Mouse (Mus musculus) stomach, embryonic 16.5 days (tissue): ENCODE data around the gene Klf17. TPM values are rescaled to one million over a fixed set of nuclear protein-coding genes. Genes with fewer than 3 reads are reported as not detected.
"Not testable (repeated sequence)": the region's sequence is repeated elsewhere in the genome, so short reads cannot be mapped to it uniquely, and the experiment has no call there.

Source experiments
- ATAC-seq: fragments of 200-750 bp; cut with Nextera tagmentation; 2 replicates; pipeline ENCODE4 v1.8.0; 2017; ENCODE audit warnings: moderate number of reproducible peaks, moderate TSS enrichment; ENCODE audit not compliant: insufficient read depth, low FRiP score
- H3K27ac ChIP-seq: fragments of 300-500 bp; sonication (generic); 2 replicates; pipeline ENCODE4 v1.5.1; 2014; ENCODE audit warnings: low read length
- H3K27me3 ChIP-seq: fragments of 300-500 bp; sonication (generic); 2 replicates; pipeline ENCODE4 v1.6.1; 2014; ENCODE audit warnings: low read length, control low read depth, mixed read lengths; ENCODE audit not compliant: control insufficient read depth, insufficient read depth
- H3K36me3 ChIP-seq: fragments of 300-500 bp; sonication (generic); 2 replicates; pipeline ENCODE4 v1.6.1; 2014; ENCODE audit warnings: low read length; ENCODE audit not compliant: control insufficient read depth, insufficient read depth
- H3K4me1 ChIP-seq: fragments of 300-500 bp; sonication (generic); 2 replicates; pipeline ENCODE4 v1.6.1; 2014; ENCODE audit warnings: low read length, control low read depth, mixed read lengths; ENCODE audit not compliant: control insufficient read depth, insufficient read depth
- H3K4me2 ChIP-seq: fragments of 300-500 bp; sonication (generic); 2 replicates; pipeline ENCODE4 v1.6.1; 2014; ENCODE audit warnings: low read depth, low read length, mixed read lengths
- H3K4me3 ChIP-seq: fragments of 300-500 bp; sonication (generic); replicated peaks from 2 replicates; pipeline ENCODE4 v1.5.1; 2014; ENCODE audit warnings: mild to moderate bottlenecking, low read length
- H3K9ac ChIP-seq: fragments of 300-500 bp; sonication (generic); 2 replicates; pipeline ENCODE4 v1.6.1; 2014; ENCODE audit warnings: low read length
- H3K9me3 ChIP-seq: fragments of 300-500 bp; sonication (generic); replicated peaks from 2 replicates; pipeline ENCODE4 v1.6.1; 2016; ENCODE audit warnings: low read length, control low read depth; ENCODE audit not compliant: control insufficient read depth
- WGBS: fragments of 180-500 bp; shearing (Covaris S2); extraction: QIAGEN DNeasy Blood & Tissue Kit; methylation state at CpG from one replicate; pipeline ENCODE4 v1.1.7; 2014; 5-methylcytosine and 5-hydroxymethylcytosine counted together
- polyA plus RNA-seq: library from polyadenylated mRNA; unstranded; fragments of >200 nt; fragmentation: Nextera tagmentation; extraction: Ambion mirVana; gene quantifications from 2 replicates; pipeline ENCODE4 v1.2.1, GENCODE M21; 2015

The Klf17 gene
- polyA plus RNA-seq, 1 experiment from 2014 or later, result 0.08 TPM

GRCm38 (mm10) chr4:117772960-117773359, 7.5 kb upstream of the Klf17 start:
- Histone ChIP-seq H3K4me3 (no peak overlapping the region), H3K9ac (no peak overlapping the region)
- 43% methylated on average over 9 of the region's 9 CpGs for WGBS

GRCm38 (mm10) chr4:117770935-117771334, 5.5 kb upstream of the Klf17 start:
- no peak overlapping the region for H3K27ac ChIP-seq
- H3K4me1 ChIP-seq, result no peaks in the 10 kb centered on the region
- H3K4me2 ChIP-seq, result no peak overlapping the region
- ATAC-seq, result no peak
- H3K4me3 ChIP-seq, result no peak overlapping the region
- H3K9me3 ChIP-seq, result no peaks in the 10 kb centered on the region
- H3K27me3 ChIP-seq, result no peaks in the 10 kb centered on the region
- WGBS, result 22% methylated on average over 5 of the region's 5 CpGs
- no peak overlapping the region for H3K9ac ChIP-seq
- H3K36me3 ChIP-seq, result no peaks in the 10 kb centered on the region

More at GRCm38 (mm10) chr4:117772960-117773359, 7.5 kb upstream of the Klf17 start:
- no peak for ATAC-seq
- Histone ChIP-seq H3K27me3 (no peaks in the 10 kb centered on the region), H3K36me3 (no peaks in the 10 kb centered on the region), H3K4me1 (no peaks in the 10 kb centered on the region), H3K27ac (no peak overlapping the region), H3K9me3 (no peaks in the 10 kb centered on the region), H3K4me2 (no peak overlapping the region)

- Histone ChIP-seq H3K27me3 (no peaks in the 10 kb centered on the region), H3K9ac (no peak overlapping the region), H3K9me3 (no peaks in the 10 kb centered on the region), H3K27ac (no peak overlapping the region), H3K4me1 (no peaks in the 10 kb centered on the region), H3K4me2 (no peak overlapping the region), H3K4me3 (no peak overlapping the region), H3K36me3 (no peaks in the 10 kb centered on the region)
- 82% methylated on average over 5 of the region's 5 CpGs for whole genome bisulfite sequencing
- ATAC-seq, result no peak
These were observed 5.3 kb downstream of the Klf17 start for GRCm38 (mm10) chr4:117760151-117760550.

DNA sequence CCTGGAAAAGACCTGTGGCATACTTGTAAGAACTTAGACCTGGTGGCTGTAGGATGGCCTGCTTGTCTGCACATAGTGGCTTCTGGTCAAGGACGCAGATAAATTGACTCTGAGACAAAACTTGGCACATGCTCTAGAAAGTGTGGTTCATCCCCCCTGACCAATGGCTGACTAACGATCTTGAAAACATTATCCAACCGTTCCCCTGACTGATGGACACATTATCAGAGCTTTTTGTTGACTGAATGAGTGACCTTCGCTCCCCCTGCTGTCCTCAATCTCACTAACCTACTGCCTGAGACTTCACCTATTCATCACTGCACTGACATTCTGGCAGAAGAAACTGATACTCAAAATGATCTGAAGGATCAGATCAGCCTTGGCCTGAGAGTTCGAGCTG, 13.0 kb downstream of the Klf17 start:
- H3K36me3 ChIP-seq, H3K4me3 ChIP-seq, H3K9me3 ChIP-seq, ATAC-seq, H3K4me1 ChIP-seq, H3K27ac ChIP-seq, H3K9ac ChIP-seq, H3K4me2 ChIP-seq, H3K27me3 ChIP-seq: not testable (repeated sequence)
- WGBS, result 32% methylated on average over 5 of the region's 5 CpGs

DNA sequence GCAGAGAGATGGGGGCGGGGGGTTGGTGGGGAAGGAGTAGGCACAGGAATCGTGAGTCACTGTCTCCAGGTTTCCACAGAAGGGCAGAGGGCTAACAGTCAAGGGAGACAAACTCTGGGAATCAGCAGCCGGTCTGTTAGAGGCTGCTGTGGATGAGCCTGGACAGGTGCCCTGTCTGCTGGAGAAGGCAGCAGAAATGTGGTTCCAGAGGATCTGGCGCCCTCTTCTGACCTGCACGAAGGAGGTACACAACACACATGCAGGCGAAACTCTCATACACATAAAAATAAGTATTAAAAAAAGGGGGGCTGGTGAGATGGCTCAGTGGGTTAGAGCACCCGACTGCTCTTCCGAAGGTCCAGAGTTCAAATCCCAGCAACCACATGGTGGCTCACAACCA, 27.9 kb downstream of the Klf17 start:
- H3K27me3 ChIP-seq, result no peaks in the 10 kb centered on the region
- H3K36me3 ChIP-seq, result no peaks in the 10 kb centered on the region
- H3K27ac ChIP-seq, result no peak overlapping the region
- H3K9ac ChIP-seq, result no peak overlapping the region
- WGBS, result 49% methylated on average over 8 of the region's 8 CpGs
- no peak overlapping the region for H3K4me3 ChIP-seq
- H3K4me1 ChIP-seq, result no peaks in the 10 kb centered on the region
- no peak for ATAC-seq
- H3K9me3 ChIP-seq, result no peaks in the 10 kb centered on the region
- no peak overlapping the region for H3K4me2 ChIP-seq

GRCm38 (mm10) chr4:117731926-117732325, 33.5 kb downstream of the Klf17 start:
- H3K4me3 ChIP-seq, result no peak overlapping the region
- H3K9ac ChIP-seq, result no peak overlapping the region
- H3K4me2 ChIP-seq, result no peak overlapping the region
- no peaks in the 10 kb centered on the region for H3K9me3 ChIP-seq
- ATAC-seq, result peak; percentile 53; the same call in 1 of the 2 replicates
- WGBS, result 56% methylated on average over 3 of the region's 3 CpGs
- no peaks in the 10 kb centered on the region for H3K4me1 ChIP-seq
- no peaks in the 10 kb centered on the region for H3K27me3 ChIP-seq
- H3K36me3 ChIP-seq, result no peaks in the 10 kb centered on the region
- H3K27ac ChIP-seq, result no peak overlapping the region

DNA sequence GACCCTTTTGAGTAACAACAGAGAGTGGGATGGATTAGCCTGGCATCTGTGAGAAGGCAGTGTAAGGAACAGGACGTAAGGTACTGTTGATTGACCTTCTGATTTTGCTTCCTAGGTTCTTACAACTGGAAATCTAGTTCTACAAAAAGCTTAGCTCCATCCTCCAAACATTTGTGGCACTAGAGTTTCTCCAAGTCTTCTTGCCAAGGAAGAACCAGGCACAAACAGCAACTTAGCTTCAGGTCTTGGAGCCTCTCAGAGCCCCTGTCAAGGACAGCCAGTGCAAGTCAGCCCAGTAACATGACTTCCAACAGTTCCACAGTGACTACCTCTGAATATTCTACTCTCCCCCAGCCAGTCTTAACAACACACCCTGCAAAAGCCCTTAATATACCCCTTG, 41.3 kb downstream of the Klf17 start, which contains the start of gene Gm12845:
Gm12845 (plus strand) TSS at position 301 of the 400 bp plus-strand sequence.
- Histone ChIP-seq H3K9me3 (no peaks in the 10 kb centered on the region), H3K4me1 (no peaks in the 10 kb centered on the region), H3K9ac (no peak within 1 kb of the TSS), H3K4me2 (no peak within 1 kb of the TSS), H3K27me3 (no peaks in the 10 kb centered on the region), H3K4me3 (no peak within 1 kb of the TSS), H3K27ac (no peak within 1 kb of the TSS), H3K36me3 (no peaks in the 10 kb centered on the region)
- ATAC-seq, result no peak
- 74% methylated on average over 1 of the region's 1 CpGs for WGBS

GRCm38 (mm10) chr4:117713303-117714098, 51.9 kb downstream of the Klf17 start:
- ATAC-seq, result no peak
- no peaks in the 10 kb centered on the region for H3K4me1 ChIP-seq
- H3K27me3 ChIP-seq, result no peaks in the 10 kb centered on the region
- no peak overlapping the region for H3K4me2 ChIP-seq
- no peak overlapping the region for H3K4me3 ChIP-seq
- H3K9me3 ChIP-seq, result no peaks in the 10 kb centered on the region
- no peak overlapping the region for H3K9ac ChIP-seq
- H3K36me3 ChIP-seq, result no peaks in the 10 kb centered on the region
- 57% methylated on average over 6 of the region's 6 CpGs for WGBS
- no peak overlapping the region; the same call in 1 of the 2 replicates for H3K27ac ChIP-seq

DNA sequence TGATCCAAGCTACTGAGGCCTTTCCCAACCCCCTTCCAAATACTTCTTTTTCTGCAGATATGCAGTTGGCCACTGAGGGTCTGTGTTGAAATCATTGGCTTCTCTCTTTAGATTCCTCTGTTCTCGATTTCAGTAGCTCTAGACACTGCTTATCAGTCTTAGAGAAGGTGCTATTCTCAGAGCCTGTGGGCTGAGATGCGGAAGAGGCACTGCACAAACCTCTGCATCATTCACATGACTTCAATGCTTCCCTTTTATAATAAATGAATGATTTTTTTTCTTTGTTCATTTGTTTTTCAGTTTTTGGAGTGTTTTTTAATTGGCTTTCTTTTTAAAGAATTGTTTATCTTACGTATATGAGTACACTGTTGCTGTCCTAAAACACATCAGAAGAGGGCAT, 53.1 kb downstream of the Klf17 start:
- Histone ChIP-seq H3K9ac (no peak overlapping the region), H3K27me3 (no peaks in the 10 kb centered on the region), H3K9me3 (no peaks in the 10 kb centered on the region), H3K4me3 (no peak overlapping the region), H3K4me1 (no peaks in the 10 kb centered on the region), H3K27ac (no peak overlapping the region), H3K36me3 (no peaks in the 10 kb centered on the region), H3K4me2 (no peak overlapping the region)
- ATAC-seq, result no peak
- 83% methylated on average over 3 of the region's 3 CpGs for WGBS
